Mouse (Mus musculus) urinary bladder, postnatal 14 days (tissue): ENCODE measurements around the gene E130114P18Rik.
A peak's percentile ranks its signal among the peaks of the same experiment; 100 is the strongest.

Source experiments
- DNase-seq: peaks from one replicate; pipeline ENCODE4 v3.0.0; 2021; ENCODE audit warnings: low spot score

E130114P18Rik gene

GRCm38 (mm10) chr4:97777706-97778176 lies at the start of gene E130114P18Rik:
E130114P18Rik (minus strand) TSS chr4:97778078.
- peak; percentile 65 for DNase-seq

GRCm38 (mm10) chr4:97827115-97827514 lies 49.2 kb upstream of the E130114P18Rik start:
- DNase-seq: no peak

DNA sequence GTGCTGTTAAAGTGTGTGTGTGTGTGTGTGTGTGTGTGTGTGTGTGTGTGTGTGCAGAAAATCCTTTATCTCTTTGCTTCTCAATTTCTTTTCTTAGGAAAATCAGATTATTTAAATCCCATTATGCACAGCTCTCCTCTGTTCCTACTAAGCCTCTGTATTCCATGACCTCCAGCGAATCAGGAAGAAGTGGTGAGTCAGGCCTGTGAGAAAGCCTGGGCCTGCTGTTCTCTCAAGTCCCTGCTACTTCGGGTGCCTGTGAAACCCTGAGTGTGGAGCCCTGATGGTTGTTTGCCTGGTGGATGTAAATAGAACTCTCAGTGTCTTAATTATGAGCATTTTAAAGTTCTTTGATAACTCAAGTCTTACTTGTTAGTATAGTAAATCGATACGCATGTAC lies 48.0 kb upstream of the E130114P18Rik start:
- no peak for DNase-seq

DNA sequence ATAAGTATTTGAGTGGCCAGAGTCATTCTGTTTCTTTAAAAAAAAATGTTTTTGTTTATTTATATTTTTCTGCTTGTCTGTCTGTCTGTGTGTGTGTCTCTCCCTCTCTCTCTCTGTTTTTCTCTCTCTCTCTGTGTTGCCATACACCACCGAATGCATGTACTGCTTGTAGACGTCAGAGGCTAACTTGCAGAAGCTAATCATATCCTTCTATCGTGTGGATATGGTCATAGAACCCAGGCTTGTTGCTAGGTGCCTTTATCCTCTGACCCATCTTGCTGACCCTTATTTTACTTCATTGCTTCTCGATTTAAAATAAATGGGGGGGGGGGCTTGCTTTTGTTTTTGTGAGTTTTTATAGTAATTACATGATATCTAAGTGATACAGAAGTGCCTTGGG lies 47.6 kb upstream of the E130114P18Rik start:
- DNase-seq: no peak

GRCm38 (mm10) chr4:97824451-97824850 lies 46.6 kb upstream of the E130114P18Rik start:
- DNase-seq: no peak

- DNase-seq: no peak
Measured at GRCm38 (mm10) chr4:97823512-97823911, 45.6 kb upstream of the E130114P18Rik start.

- no peak for DNase-seq
Measured at GRCm38 (mm10) chr4:97821556-97822251, 43.8 kb upstream of the E130114P18Rik start.

- DNase-seq: no peak
Measured at GRCm38 (mm10) chr4:97820474-97821259, 42.8 kb upstream of the E130114P18Rik start.

DNA sequence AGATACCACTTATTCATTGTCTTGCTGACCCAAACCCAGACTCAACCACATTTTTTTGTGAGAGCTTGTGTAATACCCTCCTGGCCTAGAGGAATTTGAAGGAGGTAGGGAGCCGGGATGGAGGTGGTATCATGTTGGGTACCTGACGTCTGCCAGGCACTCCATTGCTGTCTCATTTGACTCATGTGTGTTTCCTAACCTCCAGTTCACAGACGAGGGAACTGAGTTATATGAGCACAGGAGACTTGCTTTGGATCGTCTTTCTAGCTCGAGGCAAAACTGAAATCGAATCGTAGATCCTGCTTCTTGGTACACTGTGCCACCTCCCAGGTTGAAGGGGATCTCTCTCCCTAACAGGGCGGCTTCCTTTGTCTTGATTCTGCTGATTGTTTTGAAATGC lies 41.2 kb upstream of the E130114P18Rik start:
- no peak for DNase-seq

GRCm38 (mm10) chr4:97818498-97818897 lies 40.6 kb upstream of the E130114P18Rik start:
- DNase-seq: no peak

DNA sequence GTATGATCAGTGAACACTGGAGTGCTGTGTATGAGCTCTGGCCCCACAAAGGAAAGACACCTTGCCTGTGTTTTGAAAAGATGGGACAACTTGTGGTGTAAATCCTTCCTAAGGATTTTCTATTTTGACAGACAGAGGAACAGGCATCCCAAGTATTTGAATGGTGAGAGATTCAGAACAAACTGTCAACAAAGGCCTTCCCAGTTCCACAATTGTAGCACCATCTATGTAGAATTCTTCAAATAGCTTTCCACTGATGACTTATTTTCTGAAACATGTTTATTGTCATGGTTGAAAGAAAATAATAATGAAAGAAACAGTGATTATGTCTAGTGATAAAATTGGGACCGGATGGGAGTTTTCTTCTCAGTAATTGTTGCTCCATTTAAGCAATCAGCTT lies 39.9 kb upstream of the E130114P18Rik start:
- DNase-seq: no peak

DNA sequence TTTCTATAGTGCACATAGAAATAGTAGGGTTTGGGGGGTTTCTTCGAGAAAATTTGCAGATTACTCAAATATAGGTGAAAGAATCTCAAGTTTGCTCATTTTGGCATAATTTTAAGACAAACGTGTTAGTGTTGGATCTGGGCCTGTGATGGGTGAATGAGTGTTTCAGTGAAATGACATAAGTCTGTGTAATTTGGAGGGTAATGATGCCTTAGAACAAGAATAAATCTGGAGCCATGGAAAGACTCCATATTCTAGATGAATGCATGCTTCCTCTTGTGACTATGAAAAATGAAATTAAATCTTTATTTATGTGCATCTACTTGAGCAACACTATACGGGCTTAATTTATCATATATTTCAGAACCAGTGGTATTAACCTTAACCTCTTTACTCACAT lies 38.9 kb upstream of the E130114P18Rik start:
- DNase-seq: no peak

DNA sequence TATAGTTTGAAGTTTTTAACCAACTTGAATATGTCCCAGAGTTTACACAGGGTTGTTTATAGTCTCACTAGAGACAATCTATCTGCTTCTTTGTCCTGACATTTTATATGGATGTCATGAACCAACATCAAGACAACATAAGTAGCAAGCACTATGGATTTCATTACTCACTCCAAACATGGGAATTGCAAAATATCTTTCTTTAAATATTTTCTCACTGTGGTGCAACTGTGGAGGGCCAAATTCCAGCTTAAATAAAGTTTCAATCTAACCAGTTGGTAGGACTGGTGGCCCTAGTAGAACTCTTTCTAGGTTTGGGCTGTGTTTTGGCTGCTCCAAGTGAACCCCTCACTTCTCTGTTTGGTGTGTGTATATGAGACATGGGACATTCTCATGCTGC lies 38.1 kb upstream of the E130114P18Rik start:
- no peak for DNase-seq

DNA sequence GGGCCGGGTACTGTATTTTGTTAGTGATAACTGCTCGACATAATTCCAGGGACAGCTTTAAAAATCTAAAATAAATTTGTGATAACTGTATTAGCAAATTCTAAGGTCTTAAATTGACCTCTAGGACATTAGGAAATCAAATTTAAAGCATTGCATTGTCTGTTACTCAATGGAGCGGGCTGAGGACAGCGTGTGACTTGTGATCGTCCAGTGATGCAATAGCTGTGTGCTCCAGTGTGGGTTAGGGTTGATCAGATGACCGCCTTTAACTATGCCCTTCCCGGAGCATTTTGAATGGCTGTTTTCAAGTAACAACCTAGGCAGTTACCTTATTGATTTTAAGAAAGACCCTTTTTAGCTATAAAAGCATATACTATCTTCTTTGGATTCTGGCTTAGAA lies 36.6 kb upstream of the E130114P18Rik start:
- no peak for DNase-seq

DNA sequence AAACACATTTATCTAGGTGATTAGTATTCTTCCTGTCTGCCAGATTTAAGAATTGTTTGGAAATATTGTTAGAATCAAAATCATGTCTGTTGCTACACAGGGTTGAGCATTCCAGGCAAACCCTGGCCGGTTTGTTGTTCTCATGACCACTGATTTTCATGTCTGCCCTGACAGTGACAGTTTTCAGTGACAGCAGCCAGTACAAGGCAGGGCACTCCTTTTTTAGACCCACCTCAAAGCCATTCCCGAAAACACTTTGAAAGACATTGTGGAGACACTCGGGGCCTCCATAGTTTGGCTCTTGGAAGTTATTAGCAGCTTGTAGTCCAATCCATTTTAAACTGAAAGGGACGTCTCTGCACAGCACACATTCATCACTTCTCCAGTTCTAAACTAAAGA lies 36.1 kb upstream of the E130114P18Rik start:
- DNase-seq: no peak

GRCm38 (mm10) chr4:97813035-97813434 lies 35.2 kb upstream of the E130114P18Rik start:
- no peak for DNase-seq

DNA sequence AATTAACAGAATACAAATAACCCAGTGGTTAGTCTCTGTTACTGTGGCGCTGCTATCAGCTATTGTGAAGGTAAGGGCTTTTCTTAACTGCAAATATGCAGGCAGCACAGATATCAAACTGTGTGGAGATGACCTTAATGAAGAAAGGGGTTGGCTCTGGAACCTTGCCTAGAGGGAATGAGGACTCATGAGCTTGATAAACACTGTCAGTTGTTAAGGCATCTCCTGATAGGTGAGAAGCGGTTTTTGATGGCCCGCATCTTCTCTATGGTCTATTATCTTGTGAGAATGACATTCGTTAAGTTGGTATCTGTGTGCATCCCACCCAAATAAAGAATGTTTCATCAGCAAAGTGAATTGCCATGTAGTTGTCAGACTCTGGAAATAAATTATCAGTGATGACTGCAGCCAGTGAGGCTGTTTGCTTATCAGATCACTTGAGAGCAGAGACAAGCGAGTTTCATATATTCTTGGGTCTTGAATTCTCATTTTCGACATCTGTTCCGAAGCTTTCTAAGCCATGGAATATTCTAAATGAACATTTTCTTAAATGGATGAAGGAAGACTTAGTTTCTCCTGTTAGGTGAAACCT lies 32.6 kb upstream of the E130114P18Rik start:
- no peak for DNase-seq

DNA sequence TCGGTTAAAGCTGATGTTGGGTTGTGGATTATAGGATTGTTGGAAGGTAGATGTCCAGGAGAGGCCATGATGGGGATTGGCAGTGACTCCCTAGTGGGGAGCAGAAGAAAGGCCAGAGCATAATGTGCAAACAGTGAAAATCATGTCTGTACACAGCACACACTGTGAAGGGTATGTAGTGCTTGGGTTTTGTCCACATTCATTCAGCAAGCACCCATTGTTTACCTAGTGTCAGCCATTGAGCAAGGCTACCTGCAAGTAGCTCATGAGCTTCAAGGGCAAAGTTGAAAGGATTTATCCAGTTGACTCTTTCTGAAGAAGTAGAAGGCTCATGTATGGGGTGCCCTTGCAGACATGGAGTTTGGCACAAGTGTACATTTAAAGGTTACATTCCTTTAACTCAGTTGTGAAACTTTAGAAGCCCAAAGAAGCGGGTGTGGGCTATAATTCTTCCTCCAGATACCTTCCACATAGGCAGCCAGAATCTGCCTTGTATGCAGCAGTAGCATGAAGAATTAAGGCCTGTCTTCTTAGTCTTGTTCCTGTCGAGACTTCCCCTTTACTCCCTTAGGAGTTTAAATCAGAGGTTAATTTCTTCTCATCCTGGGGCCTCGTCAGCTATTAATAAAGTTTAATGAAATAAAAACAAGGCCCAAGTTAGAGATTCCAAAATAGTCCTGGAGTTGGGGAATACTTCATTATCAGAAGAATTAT lies 31.9 kb upstream of the E130114P18Rik start:
- DNase-seq: no peak

- no peak for DNase-seq
Measured at GRCm38 (mm10) chr4:97808885-97809284, 31.0 kb upstream of the E130114P18Rik start.

GRCm38 (mm10) chr4:97806924-97807323 lies 29.0 kb upstream of the E130114P18Rik start:
- DNase-seq: no peak

GRCm38 (mm10) chr4:97805896-97806808 lies 28.3 kb upstream of the E130114P18Rik start:
- DNase-seq: no peak
